Mouse (Mus musculus): ENCODE results near the gene Timm44.
A peak's percentile ranks its signal among the peaks of the same experiment; 100 is the strongest.

GRCm38 (mm10) chr8:4250306-4250970 is 25.3 kb downstream of the Timm44 start:
- TF ChIP-seq POLR2A (IDR thresholded peaks at IDR 0.05; ENCODE audit: low read depth, low read length) = no peak
- peak; percentile 86; the same call in 1 of the 2 replicates for TF ChIP-seq CTCF (IDR thresholded peaks at IDR 0.05; ENCODE audit: extremely low read depth, insufficient read length, insufficient replicate concordance, low read depth, low read length)
